Mouse (Mus musculus) liver, postnatal 0 days (tissue): Measurements from ENCODE around the gene Mmab.

ENCODE experiments used
- CTCF ChIP-seq: sonication (generic); IDR thresholded peaks from 2 replicates; pipeline ENCODE4 v1.5.1; 2016; ENCODE audit warnings: antibody characterized with exemption, low read depth
- EP300 ChIP-seq: IDR thresholded peaks from 2 replicates; pipeline ENCODE4 v1.6.1; 2016; ENCODE audit warnings: antibody characterized with exemption, low read depth, mild to moderate bottlenecking

DNA sequence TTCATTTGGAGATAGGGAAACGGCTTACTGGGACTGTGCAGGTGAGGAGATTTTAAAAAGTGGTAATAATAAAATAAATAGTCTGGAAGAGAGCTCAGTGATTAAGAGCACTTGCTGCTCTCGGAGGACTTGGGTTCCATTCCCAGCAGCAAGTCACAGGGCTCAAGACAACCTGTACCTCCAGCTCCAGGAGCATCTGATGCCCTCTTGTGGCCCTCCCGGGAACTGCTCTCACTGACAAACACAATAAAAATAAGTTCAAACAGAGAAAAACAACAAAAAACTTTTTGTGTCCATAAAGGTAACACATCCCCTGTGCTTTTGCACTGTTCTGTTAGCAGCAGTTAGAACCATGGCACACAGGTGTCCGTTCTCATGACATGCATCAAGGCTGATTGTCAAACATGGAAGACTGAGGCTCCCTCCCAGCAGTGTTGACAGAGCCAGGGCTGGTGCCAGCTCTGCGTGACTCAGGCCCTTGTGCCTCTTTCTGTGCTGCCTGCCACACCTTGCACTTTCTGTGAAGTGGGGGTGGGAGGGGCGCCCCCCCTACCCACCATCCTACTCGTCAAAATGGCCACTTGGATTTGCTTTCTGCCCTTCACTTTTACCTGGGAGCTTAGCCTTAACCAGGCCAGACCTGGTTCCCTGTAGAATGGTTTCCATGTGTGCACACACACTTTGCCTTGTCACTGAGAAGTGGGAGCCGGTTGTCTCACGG, 60.5 kb downstream of the Mmab start:
- peak; percentile 78 for TF ChIP-seq CTCF
- TF ChIP-seq EP300 = no peak
